Mouse (Mus musculus) CH12F3 (cell line): Measurements from ENCODE around the gene 1700020N15Rik.
"Not testable (repeated sequence)": the region's sequence is repeated elsewhere in the genome, so short reads cannot be mapped to it uniquely, and the experiment has no call there.

Source experiments
- in situ Hi-C: fragments of 300-500 bp; cut with MboI; formaldehyde crosslinking; loops from 2 replicates; pipeline ENCODE4 v1.14.3; 2020; ENCODE audit warnings: low sequenced_read_pairs

The 1700020N15Rik gene

GRCm38 (mm10) chrX:69945000-69945399, at the start of gene 1700020N15Rik:
1700020N15Rik (plus strand) TSS chrX:69945300.
- in situ Hi-C loops, result not testable (repeated sequence)

- in situ Hi-C loops, result no loop called here
Observed at GRCm38 (mm10) chrX:69976790-69977579, 31.9 kb downstream of the 1700020N15Rik start.
